Mouse (Mus musculus) midbrain, postnatal 0 days (tissue): ENCODE measurements around the gene Sdccag8. TPM values are rescaled to one million over a fixed set of nuclear protein-coding genes. Genes with fewer than 3 reads are reported as not detected.

Experiments
- ATAC-seq: fragments of 200-750 bp; cut with Nextera tagmentation; 2 replicates; pipeline ENCODE4 v1.8.0; 2017; ENCODE audit warnings: moderate number of reproducible peaks, mild to moderate bottlenecking, moderate TSS enrichment, moderate library complexity; ENCODE audit not compliant: low FRiP score
- DNase-seq: peaks from one replicate; pipeline ENCODE4 v3.0.0-alpha.2; 2015; ENCODE audit warnings: low spot score
- H3K27ac ChIP-seq: fragments of 300-500 bp; sonication (generic); 2 replicates; pipeline ENCODE4 v1.5.1; 2014; ENCODE audit warnings: low read depth, mild to moderate bottlenecking, low read length, mixed read lengths
- H3K27me3 ChIP-seq: fragments of 300-500 bp; sonication (generic); 2 replicates; pipeline ENCODE4 v1.6.1; 2014; ENCODE audit warnings: low read length, control low read depth, mixed read lengths; ENCODE audit not compliant: insufficient read depth
- H3K36me3 ChIP-seq: fragments of 300-500 bp; sonication (generic); 2 replicates; pipeline ENCODE4 v1.6.1; 2014; ENCODE audit warnings: low read length, control low read depth, mixed read lengths; ENCODE audit not compliant: insufficient read depth
- H3K4me1 ChIP-seq: fragments of 300-500 bp; sonication (generic); 2 replicates; pipeline ENCODE4 v1.6.1; 2014; ENCODE audit warnings: mild to moderate bottlenecking, control low read depth, antibody characterized with exemption, low read length, mixed read lengths; ENCODE audit not compliant: insufficient read depth
- H3K4me2 ChIP-seq: fragments of 300-500 bp; sonication (generic); 2 replicates; pipeline ENCODE4 v1.6.1; 2014; ENCODE audit warnings: low read depth, mild to moderate bottlenecking, low read length, mixed read lengths; ENCODE audit not compliant: poor library complexity, severe bottlenecking
- H3K4me3 ChIP-seq: fragments of 300-500 bp; sonication (generic); 2 replicates; pipeline ENCODE4 v1.5.1; 2014; ENCODE audit warnings: low read depth, mild to moderate bottlenecking, low read length, moderate library complexity
- H3K9ac ChIP-seq: fragments of 300-500 bp; sonication (generic); replicated peaks from 2 replicates; pipeline ENCODE4 v1.6.1; 2014; ENCODE audit warnings: mild to moderate bottlenecking, low read length, moderate library complexity, mixed read lengths; ENCODE audit not compliant: poor library complexity, severe bottlenecking
- H3K9me3 ChIP-seq: fragments of 300-500 bp; sonication (generic); 2 replicates; pipeline ENCODE4 v1.6.1; 2016; ENCODE audit warnings: low read length, control low read depth
- CTCF ChIP-seq: IDR thresholded peaks from 2 replicates; pipeline ENCODE4 v1.5.1; 2016; ENCODE audit warnings: antibody characterized with exemption, mild to moderate bottlenecking
- WGBS: fragments of 180-500 bp; shearing (Covaris S2); extraction: QIAGEN DNeasy Blood & Tissue Kit; methylation state at CpG from one replicate; pipeline ENCODE4 v1.1.7; 2014; 5-methylcytosine and 5-hydroxymethylcytosine counted together
- polyA plus RNA-seq: library from polyadenylated mRNA; unstranded; fragments of >200 nt; fragmentation: Nextera tagmentation; extraction: Ambion mirVana; gene quantifications from 2 replicates; pipeline ENCODE4 v1.2.1, GENCODE M21; 2015
- total RNA-seq: library from RNA; depleted of rRNA; stranded (reverse); fragments of >200 nt; gene quantifications from 2 replicates; pipeline ENCODE4 v1.2.3, GENCODE M21; 2014

Sdccag8 gene
- total and polyA plus RNA-seq, 2 experiments from 2014 or later = 6.1 to 26.8 TPM

DNA sequence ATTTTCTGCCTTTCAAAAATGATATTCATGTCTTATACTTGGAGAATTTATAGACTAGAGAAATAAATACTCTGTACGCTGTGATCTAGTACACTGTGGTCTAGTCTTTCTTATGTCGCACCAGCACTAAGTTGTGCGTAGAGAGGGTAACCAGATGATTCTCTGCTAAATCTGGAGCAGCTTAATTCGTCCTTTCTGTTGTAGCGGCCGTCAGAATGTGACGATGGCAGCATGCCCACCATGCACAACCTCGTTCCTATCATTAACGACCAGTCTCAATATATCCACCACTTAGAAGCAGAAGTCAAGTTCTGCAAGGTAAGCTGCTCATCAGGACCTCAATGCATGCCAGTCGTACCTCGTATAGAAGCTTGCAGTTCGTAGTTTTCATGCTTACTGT is 14.2 kb downstream of the Sdccag8 start:
- DNase-seq (no peak), ATAC-seq (no peak)
- 94% methylated on average over 12 of the region's 12 CpGs for WGBS
- H3K27ac ChIP-seq = no peak overlapping the region
- no peaks in the 10 kb centered on the region for H3K27me3 ChIP-seq
- no peak overlapping the region for H3K4me2 ChIP-seq
- TF ChIP-seq CTCF = no peak
- no peak overlapping the region for H3K4me3 ChIP-seq
- no peaks in the 10 kb centered on the region for H3K4me1 ChIP-seq
- no peaks in the 10 kb centered on the region for H3K9me3 ChIP-seq
- no peak overlapping the region for H3K9ac ChIP-seq
- H3K36me3 ChIP-seq = no peaks in the 10 kb centered on the region

DNA sequence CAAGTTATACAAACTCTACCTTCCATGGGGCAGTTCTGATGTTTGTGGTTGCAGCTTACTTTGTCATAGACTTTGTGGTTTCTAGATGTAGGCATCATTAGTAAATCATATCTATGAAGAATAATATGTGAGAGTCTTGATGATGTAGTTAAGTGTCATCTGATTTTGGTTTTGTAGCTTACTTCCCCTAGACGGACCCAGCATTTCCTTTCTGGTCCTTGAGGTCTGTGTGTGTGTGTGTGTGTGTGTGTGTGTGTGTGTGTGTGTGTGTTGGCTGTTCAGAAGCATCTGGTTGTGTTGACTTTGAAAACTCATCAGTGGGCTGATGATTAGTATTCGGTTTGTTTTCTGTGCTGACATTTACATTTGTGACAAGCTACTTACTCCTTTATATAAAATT is 17.6 kb downstream of the Sdccag8 start:
- Histone ChIP-seq H3K27me3 (no peaks in the 10 kb centered on the region), H3K4me2 (no peak overlapping the region), H3K27ac (no peak overlapping the region), H3K9me3 (no peaks in the 10 kb centered on the region), H3K4me3 (no peak overlapping the region), H3K9ac (no peak overlapping the region), H3K36me3 (no peaks in the 10 kb centered on the region), H3K4me1 (no peaks in the 10 kb centered on the region)
- ATAC-seq = no peak
- 82% methylated on average over 2 of the region's 2 CpGs for WGBS
- DNase-seq = no peak
- TF ChIP-seq CTCF = no peak

DNA sequence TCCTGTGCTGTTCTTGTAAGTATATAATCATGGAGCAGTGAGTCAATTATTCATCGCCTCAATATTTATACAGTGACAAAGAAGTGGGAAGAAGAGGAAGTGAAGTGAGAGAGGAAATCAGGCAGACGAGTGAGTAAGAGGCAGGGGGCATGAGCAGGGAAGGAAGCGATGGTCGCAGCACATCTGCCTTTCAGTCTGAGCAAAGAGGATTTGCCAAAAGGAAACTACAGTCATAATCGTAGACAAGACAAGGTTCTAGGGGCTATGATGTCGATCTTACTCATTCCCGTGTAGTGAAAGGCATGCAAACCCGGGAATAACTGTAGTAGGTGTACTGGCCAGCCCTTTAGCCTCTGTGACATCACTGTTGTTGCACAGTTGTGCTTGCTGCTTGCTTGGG is 18.1 kb downstream of the Sdccag8 start:
- Histone ChIP-seq H3K9me3 (no peaks in the 10 kb centered on the region), H3K9ac (no peak overlapping the region), H3K36me3 (no peaks in the 10 kb centered on the region), H3K4me3 (no peak overlapping the region), H3K4me2 (no peak overlapping the region), H3K27me3 (no peaks in the 10 kb centered on the region), H3K27ac (no peak overlapping the region), H3K4me1 (no peaks in the 10 kb centered on the region)
- TF ChIP-seq CTCF = no peak
- WGBS = 83% methylated on average over 8 of the region's 8 CpGs
- ATAC-seq (no peak), DNase-seq (no peak)

- Histone ChIP-seq H3K9me3 (no peaks in the 10 kb centered on the region), H3K4me3 (no peak overlapping the region), H3K9ac (no peak overlapping the region), H3K27ac (no peak overlapping the region), H3K4me2 (no peak overlapping the region), H3K4me1 (no peaks in the 10 kb centered on the region), H3K27me3 (no peaks in the 10 kb centered on the region), H3K36me3 (no peaks in the 10 kb centered on the region)
- ATAC-seq = no peak
- DNase-seq = no peak
- no peak for TF ChIP-seq CTCF
Observed at GRCm38 (mm10) chr1:176833257-176833656, 18.8 kb downstream of the Sdccag8 start.

GRCm38 (mm10) chr1:176833948-176834347 is 19.5 kb downstream of the Sdccag8 start:
- 90% methylated on average over 3 of the region's 3 CpGs for WGBS
- Histone ChIP-seq H3K27ac (no peak overlapping the region), H3K4me2 (no peak overlapping the region), H3K9me3 (no peaks in the 10 kb centered on the region), H3K27me3 (no peaks in the 10 kb centered on the region), H3K4me1 (no peaks in the 10 kb centered on the region), H3K4me3 (no peak overlapping the region), H3K36me3 (no peaks in the 10 kb centered on the region), H3K9ac (no peak overlapping the region)
- no peak for TF ChIP-seq CTCF
- DNase-seq = no peak
- no peak for ATAC-seq

- no peak overlapping the region for H3K27ac ChIP-seq
- H3K4me2 ChIP-seq = peak overlapping the region; percentile 66; the same call in 1 of the 2 replicates
- no peak for ATAC-seq
- no peaks in the 10 kb centered on the region for H3K4me1 ChIP-seq
- no peak overlapping the region for H3K4me3 ChIP-seq
- H3K9me3 ChIP-seq = no peaks in the 10 kb centered on the region
- H3K9ac ChIP-seq = no peak overlapping the region
- no peaks in the 10 kb centered on the region for H3K36me3 ChIP-seq
- TF ChIP-seq CTCF = no peak
- 55% methylated on average over 6 of the region's 6 CpGs for WGBS
- H3K27me3 ChIP-seq = no peaks in the 10 kb centered on the region
- DNase-seq = no peak
Observed at GRCm38 (mm10) chr1:176834880-176835279, 20.4 kb downstream of the Sdccag8 start.
